Mouse (Mus musculus) embryonic facial prominence, embryonic 10.5 days (tissue): ENCODE measurements around the gene Tlk2. TPM values are rescaled to one million over a fixed set of nuclear protein-coding genes. Genes with fewer than 3 reads are reported as not detected.

Source experiments
- DNase-seq: peaks from one replicate; pipeline ENCODE4 v3.0.0-alpha.2; 2017; ENCODE audit warnings: low spot score
- H3K27ac ChIP-seq: fragments of 300-500 bp; sonication (generic); replicated peaks from 2 replicates; pipeline ENCODE4 v1.5.1; 2016; ENCODE audit warnings: mild to moderate bottlenecking
- H3K27me3 ChIP-seq: fragments of 300-500 bp; sonication (generic); replicated peaks from 2 replicates; pipeline ENCODE4 v1.6.1; 2016; ENCODE audit warnings: low read depth, mild to moderate bottlenecking; ENCODE audit not compliant: poor library complexity, severe bottlenecking
- H3K36me3 ChIP-seq: fragments of 300-500 bp; sonication (generic); replicated peaks from 2 replicates; pipeline ENCODE4 v1.6.1; 2016; ENCODE audit warnings: mild to moderate bottlenecking, moderate library complexity
- H3K4me1 ChIP-seq: fragments of 300-500 bp; sonication (generic); 2 replicates; pipeline ENCODE4 v1.6.1; 2016
- H3K4me3 ChIP-seq: fragments of 300-500 bp; sonication (generic); 2 replicates; pipeline ENCODE4 v1.5.1; 2016; ENCODE audit warnings: mild to moderate bottlenecking, moderate library complexity
- H3K9me3 ChIP-seq: fragments of 300-500 bp; sonication (generic); 2 replicates; pipeline ENCODE4 v1.6.1; 2016; ENCODE audit warnings: mild to moderate bottlenecking
- WGBS: fragments of 180-500 bp; shearing (Covaris S2); methylation state at CpG from one replicate; pipeline ENCODE4 v1.1.7; 2016; 5-methylcytosine and 5-hydroxymethylcytosine counted together
- polyA plus RNA-seq: library from polyadenylated mRNA; unstranded; fragments of >200 nt; fragmentation: Nextera tagmentation; extraction: Ambion mirVana; gene quantifications from 2 replicates; pipeline ENCODE4 v1.2.1, GENCODE M21; 2016

Tlk2 gene
- polyA plus RNA-seq, 1 experiment from 2014 or later = 23.5 TPM

DNA sequence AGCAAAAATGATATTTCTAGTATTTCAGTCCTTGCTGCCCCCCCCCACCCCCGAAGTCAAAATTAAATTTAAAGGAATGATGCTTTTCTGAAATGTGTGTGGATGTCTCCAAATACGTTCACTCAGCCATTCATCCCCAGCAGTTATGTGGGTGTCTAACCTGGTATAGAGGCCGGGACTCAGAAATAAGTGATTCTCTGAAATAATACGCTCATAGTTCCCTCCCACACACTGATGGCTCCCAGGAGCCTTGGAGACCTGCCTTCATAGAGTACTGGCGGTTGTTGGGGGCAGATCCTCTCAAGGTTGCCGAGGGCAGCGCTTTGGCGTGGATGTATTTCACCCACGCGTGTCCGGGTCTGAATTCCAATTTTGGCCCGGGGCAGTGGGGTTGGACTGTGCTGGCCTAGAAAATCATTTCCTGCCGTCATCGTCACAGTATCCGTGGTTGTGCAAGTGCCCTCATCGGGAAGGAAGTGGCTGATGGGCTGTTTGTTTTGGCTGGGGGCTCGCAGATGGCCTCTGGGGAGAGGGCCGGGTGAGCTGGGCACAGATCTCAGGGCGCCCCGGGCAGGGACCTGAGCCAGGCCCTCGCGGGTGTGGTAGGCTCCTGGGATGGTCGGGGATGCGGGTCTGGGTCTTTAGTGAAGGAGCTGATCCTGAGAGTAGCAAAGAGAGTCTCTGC, 132.8 kb downstream of the Tlk2 start:
- 38% methylated on average over 24 of the region's 24 CpGs for WGBS

DNA sequence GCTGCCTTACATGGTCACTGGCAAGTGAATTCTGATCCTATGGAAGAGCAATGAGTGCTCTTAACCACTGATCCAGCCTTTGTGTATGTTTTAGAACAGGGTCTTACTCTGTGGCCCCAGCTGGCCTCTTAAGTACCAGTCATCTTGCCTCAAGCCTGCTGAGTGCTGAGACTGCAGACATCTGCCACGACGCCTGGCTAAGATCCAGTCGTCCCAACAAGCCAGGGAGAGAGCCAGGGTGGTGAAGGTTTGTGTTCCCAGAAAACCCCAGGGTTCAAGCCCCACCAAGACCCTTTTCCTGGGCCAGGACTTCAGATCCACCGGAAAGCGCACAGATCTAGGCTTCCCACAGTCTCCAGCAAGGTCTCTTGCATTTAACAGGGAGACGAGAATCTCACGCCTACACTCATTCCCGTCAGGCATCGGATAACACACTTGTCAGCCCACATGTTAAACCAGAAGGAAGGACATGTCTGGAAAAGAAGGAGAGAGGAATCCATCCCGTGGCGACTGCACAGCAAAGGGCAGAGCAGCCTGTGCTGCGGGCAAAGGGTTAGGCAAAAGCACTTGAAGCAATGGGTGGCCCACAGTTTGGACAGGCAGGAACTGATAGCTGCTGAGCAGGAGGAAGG, 133.8 kb downstream of the Tlk2 start:
- Histone ChIP-seq H3K27ac (peak overlapping the region; percentile 80), H3K9me3 (no peaks in the 10 kb centered on the region), H3K4me1 (peaks cover 69% of the 10 kb centered on the region), H3K4me3 (peak overlapping the region; percentile 27; the same call in 1 of the 2 replicates), H3K36me3 (peaks cover 43% of the 10 kb centered on the region), H3K27me3 (no peaks in the 10 kb centered on the region)
- 38% methylated on average over 12 of the region's 12 CpGs for WGBS
- peak; percentile 30 for DNase-seq

More for the DNA sequence above, 132.8 kb downstream of the Tlk2 start:
- Histone ChIP-seq H3K27ac (peak overlapping the region; percentile 80), H3K27me3 (no peaks in the 10 kb centered on the region), H3K4me1 (peaks cover 74% of the 10 kb centered on the region), H3K4me3 (peak overlapping the region; percentile 33), H3K36me3 (peaks cover 44% of the 10 kb centered on the region), H3K9me3 (no peaks in the 10 kb centered on the region)
- DNase-seq = peak; percentile 39

DNA sequence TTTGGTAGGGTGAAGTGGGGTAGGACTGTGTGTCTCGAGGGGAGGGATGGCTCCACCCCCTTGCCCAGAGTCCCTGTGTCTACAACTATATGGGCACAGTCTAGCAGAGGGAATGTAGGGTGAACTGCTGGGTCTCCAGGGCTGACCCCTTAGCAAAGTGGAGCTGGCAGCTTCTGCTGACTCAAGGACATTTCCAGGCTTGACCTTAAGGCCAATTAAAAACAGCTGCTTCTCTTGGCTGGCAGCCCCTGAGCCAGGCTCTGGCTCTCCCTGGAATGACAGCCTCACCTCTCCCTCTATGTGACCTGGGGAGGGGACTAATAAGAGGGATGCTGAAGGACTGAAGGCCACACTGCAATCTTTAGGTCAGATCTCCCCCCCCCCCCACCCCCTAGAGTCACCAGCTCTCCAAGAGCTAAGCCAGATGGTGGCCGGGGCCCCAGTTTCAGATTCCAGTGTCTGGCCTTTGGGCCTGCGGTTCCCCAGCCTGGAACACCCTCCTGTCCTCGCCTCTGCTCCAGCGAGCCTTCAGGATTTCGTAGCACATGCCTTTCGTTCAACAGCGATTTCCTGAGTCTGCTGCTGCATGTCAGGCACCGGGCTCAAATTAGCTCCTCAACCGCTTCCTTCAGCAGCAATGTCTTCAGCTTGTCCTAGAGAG, 134.5 kb downstream of the Tlk2 start:
- Histone ChIP-seq H3K27me3 (no peaks in the 10 kb centered on the region), H3K36me3 (peaks cover 42% of the 10 kb centered on the region), H3K4me1 (peaks cover 69% of the 10 kb centered on the region), H3K9me3 (no peaks in the 10 kb centered on the region), H3K27ac (peak overlapping the region; percentile 80), H3K4me3 (peak overlapping the region; percentile 27)
- 19% methylated on average over 10 of the region's 10 CpGs for WGBS
- DNase-seq = peak; percentile 85

DNA sequence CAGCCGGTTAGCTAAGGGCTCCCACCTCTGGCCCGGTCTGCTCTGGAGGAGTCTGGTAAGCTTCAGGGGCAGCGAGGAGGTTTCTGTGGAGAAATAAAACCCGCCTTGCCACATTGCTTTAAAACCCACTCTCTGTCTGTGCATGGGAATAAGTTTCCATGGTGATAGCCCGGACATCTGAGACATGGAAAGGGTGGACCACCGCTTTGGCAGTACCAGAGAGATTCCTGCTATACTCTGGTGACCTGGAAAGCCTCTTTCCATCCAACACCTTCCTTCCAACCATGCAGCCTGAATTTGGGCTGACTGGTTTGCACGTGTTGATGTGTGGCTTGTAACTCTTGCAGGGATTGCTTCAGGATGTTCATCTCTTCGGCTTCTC, 135.0 kb downstream of the Tlk2 start:
- Histone ChIP-seq H3K27me3 (no peaks in the 10 kb centered on the region), H3K36me3 (peaks cover 41% of the 10 kb centered on the region), H3K4me1 (peaks cover 65% of the 10 kb centered on the region), H3K4me3 (peak overlapping the region; percentile 35), H3K27ac (peak overlapping the region; percentile 80), H3K9me3 (no peaks in the 10 kb centered on the region)
- 32% methylated on average over 8 of the region's 8 CpGs for WGBS
- no peak for DNase-seq

DNA sequence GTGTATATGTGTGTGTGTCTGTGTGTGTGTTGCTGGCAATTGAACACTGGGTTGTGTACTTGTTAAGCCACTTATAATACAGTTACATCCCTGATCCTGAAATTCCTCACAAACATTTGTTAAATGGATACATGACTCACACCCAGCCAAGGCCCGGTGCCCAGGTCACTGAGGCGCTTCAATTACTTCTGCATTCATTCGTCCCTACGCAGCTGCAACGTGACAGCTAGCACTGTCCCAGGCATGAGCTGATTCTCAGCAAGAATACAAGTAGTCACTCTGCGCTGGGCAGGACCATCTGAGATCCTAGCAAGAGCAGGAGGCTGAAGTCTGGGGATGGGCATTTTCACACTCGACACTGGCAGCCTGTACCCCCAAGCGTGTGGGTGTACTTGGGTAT, 136.7 kb downstream of the Tlk2 start:
- H3K4me1 ChIP-seq = peaks cover 59% of the 10 kb centered on the region
- no peak for DNase-seq

DNA sequence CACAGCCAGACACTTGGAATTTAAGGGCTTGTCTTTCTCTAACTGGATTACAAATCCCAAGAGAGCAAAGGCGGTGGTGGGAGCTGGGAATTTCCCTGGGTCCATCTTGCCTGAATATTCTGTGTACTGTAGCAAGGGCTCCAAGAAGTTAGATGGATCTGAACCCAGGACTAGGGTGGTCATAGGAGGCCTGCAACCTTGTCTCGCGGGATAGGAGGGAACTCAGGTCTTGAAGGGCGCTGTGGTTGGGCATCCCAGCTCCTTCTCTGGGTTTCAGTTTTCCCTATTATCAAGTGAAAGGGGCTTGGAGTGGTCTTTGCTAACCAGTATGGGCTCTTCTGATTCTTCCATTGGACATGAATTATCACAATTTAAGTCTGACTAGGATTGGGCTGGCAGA, 137.5 kb downstream of the Tlk2 start:
- no peak for DNase-seq
- Histone ChIP-seq H3K27ac (no peak overlapping the region; the same call in 1 of the 2 replicates), H3K36me3 (peaks cover 45% of the 10 kb centered on the region), H3K9me3 (no peaks in the 10 kb centered on the region), H3K27me3 (no peaks in the 10 kb centered on the region), H3K4me1 (peaks cover 51% of the 10 kb centered on the region), H3K4me3 (no peak overlapping the region)
- WGBS = 94% methylated on average over 4 of the region's 4 CpGs

More for the DNA sequence above, 136.7 kb downstream of the Tlk2 start:
- Histone ChIP-seq H3K9me3 (no peaks in the 10 kb centered on the region), H3K36me3 (peaks cover 37% of the 10 kb centered on the region), H3K4me3 (no peak overlapping the region), H3K27me3 (no peaks in the 10 kb centered on the region), H3K27ac (no peak overlapping the region; the same call in 1 of the 2 replicates)
- 83% methylated on average over 8 of the region's 8 CpGs for WGBS

DNA sequence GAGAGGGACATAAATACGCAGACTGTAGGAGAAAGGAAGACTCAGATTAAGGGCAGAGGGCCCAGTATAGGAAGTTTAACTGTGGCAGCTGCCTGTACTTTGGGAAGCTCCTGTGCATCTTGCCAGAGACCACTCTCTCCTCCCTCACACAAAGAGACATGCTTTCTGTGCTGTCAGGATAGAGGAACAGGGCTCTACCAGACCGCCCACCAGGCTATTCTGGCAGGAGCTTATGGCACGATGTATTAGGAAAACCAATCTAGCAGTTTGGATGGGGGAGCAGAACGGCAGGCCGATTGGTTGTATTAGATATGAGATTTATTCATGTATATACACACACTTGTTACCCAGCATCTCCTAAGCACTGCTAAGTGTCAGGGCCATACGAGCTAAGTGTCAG, 139.2 kb downstream of the Tlk2 start:
- WGBS = 93% methylated on average over 6 of the region's 6 CpGs
- Histone ChIP-seq H3K9me3 (no peaks in the 10 kb centered on the region), H3K27ac (no peak overlapping the region), H3K36me3 (peaks cover 46% of the 10 kb centered on the region), H3K4me1 (peaks cover 35% of the 10 kb centered on the region), H3K27me3 (no peaks in the 10 kb centered on the region), H3K4me3 (no peak overlapping the region)
- no peak for DNase-seq

DNA sequence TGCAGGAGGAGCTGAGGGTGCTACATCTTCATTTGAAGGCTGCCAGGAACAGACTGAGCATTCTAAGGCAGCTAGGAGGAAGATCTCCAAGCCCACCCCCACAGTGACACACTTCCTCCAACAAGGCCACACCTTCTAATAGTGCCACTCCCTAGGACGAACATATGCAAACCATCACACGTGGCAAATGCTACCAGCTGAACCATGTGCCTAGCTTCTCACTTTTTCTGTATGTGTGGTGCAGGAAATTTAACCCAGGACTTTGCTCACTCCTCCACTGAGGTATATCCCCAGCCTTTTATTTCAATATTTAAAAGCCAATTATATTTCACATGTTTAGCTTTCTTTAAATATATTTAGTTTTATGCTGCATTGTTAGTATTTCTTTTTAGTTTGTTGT, 142.5 kb downstream of the Tlk2 start:
- no peak for DNase-seq
- Histone ChIP-seq H3K27me3 (no peaks in the 10 kb centered on the region), H3K9me3 (no peaks in the 10 kb centered on the region), H3K4me1 (peaks cover 2% of the 10 kb centered on the region), H3K4me3 (no peak overlapping the region), H3K36me3 (peaks cover 45% of the 10 kb centered on the region), H3K27ac (no peak overlapping the region)
- WGBS = 71% methylated on average over 2 of the region's 2 CpGs

DNA sequence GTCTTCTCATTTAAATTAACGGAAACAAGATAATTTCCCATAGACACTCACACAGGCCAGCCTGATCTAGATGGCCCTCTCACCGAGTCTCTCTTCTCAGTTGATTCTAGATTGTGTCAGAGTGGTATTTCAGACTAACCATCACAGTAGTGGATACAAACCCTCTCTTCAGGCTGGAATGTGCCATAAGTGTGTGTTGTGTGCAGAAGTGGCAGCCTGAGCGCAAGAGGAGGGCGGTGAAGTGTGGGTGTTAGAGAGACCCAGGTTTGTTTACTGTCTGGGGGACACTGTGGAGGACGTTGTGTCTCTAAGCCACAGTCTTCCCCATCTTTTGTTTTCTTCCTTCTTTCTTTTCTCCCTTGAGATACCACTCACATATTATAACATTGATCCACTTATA, 144.9 kb downstream of the Tlk2 start:
- no peak for DNase-seq
- H3K9me3 ChIP-seq = no peaks in the 10 kb centered on the region
- H3K27me3 ChIP-seq = no peaks in the 10 kb centered on the region
- WGBS = 82% methylated on average over 5 of the region's 5 CpGs
- H3K36me3 ChIP-seq = peaks cover 56% of the 10 kb centered on the region
- no peak overlapping the region for H3K27ac ChIP-seq
- peaks cover 6% of the 10 kb centered on the region for H3K4me1 ChIP-seq
- H3K4me3 ChIP-seq = no peak overlapping the region

DNA sequence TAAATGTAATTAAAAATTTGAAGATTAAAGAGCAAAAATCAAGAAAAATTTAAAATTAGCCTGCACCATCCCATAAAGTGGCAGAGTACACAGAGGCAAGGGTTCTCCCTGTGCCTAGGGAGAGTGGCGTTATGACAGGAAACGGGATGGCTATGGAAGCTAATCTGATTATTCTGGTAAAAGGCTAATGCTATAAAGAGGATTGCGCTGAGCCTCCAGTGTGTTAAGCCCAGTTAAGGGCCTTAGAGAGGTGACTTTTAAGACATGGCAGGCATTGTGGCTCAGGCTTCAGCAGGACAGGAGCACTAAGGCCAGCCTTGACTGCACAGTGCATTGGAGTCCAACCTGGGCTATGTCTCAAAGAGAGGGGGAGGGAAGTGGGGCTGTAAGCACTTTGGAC, 148.5 kb downstream of the Tlk2 start:
- no peak for DNase-seq
- Histone ChIP-seq H3K27ac (no peak overlapping the region), H3K36me3 (peaks cover 70% of the 10 kb centered on the region), H3K9me3 (no peaks in the 10 kb centered on the region), H3K4me3 (no peak overlapping the region), H3K27me3 (no peaks in the 10 kb centered on the region), H3K4me1 (peaks cover 21% of the 10 kb centered on the region)
- 86% methylated on average over 3 of the region's 3 CpGs for WGBS

DNA sequence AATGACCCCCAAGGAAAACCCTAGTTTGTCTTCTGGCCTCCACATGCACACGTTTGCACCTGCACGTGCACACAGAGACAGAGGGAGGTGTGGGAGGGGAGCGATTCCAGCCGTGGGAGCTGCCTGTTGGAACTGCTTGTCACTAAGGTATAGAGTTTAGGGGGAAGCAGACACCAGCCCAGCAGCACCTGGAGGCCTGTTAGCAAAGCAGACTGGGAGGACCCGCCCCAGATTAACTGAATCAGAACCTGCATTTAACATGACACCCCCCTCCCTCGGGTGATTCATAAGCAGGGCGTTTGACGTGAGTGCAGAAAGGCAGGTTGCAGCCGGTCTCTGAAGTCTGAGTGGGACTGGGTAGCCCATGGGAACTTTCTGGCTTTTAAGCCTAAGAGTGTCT, 151.4 kb downstream of the Tlk2 start:
- Histone ChIP-seq H3K4me1 (peaks cover 21% of the 10 kb centered on the region), H3K4me3 (no peak overlapping the region), H3K9me3 (no peaks in the 10 kb centered on the region), H3K36me3 (peaks cover 96% of the 10 kb centered on the region), H3K27ac (no peak overlapping the region), H3K27me3 (no peaks in the 10 kb centered on the region)
- 73% methylated on average over 9 of the region's 9 CpGs for WGBS
- DNase-seq = no peak

DNA sequence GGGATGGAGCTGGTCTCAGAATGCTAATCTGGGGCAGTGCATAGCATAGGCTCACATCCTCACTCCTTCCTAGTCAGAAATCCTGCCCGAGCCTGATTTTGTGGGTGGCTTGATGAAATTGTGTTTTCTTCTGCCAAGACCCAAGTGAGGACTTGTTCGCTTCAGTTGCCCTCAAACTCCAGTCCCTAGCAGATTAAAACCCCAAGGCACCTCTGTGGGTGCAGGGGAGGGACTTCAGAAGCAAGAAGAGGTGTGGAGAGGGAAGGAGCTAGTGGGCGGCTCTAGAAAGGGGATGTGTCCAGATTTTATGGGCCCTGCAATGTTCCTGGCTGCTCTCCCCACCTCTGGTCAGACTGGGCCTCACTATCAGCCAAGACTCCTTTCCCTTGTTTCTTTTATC, 152.5 kb downstream of the Tlk2 start:
- 85% methylated on average over 3 of the region's 3 CpGs for WGBS
- H3K4me3 ChIP-seq = no peak overlapping the region
- H3K9me3 ChIP-seq = no peaks in the 10 kb centered on the region
- DNase-seq = no peak
- H3K27me3 ChIP-seq = no peaks in the 10 kb centered on the region
- peaks cover 21% of the 10 kb centered on the region for H3K4me1 ChIP-seq
- no peak overlapping the region for H3K27ac ChIP-seq
- H3K36me3 ChIP-seq = peaks cover 94% of the 10 kb centered on the region

DNA sequence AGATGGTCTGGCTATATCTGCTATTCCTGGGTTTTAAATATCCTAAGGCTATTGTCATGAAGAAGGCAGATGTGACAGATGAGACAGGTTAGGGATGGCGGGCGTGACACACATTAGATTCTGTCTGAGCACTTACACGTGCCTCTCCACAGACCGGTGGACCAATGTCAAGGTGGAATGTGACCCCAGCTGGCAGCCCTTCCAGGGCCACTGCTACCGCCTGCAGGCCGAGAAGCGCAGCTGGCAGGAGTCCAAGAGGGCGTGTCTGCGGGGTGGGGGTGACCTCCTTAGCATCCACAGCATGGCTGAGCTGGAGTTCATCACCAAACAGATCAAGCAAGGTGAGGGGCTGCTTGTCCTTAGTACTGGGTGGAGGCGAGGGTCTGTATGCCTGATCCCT, 153.1 kb downstream of the Tlk2 start:
- Histone ChIP-seq H3K27me3 (no peaks in the 10 kb centered on the region), H3K36me3 (peaks cover 94% of the 10 kb centered on the region), H3K4me1 (peaks cover 21% of the 10 kb centered on the region), H3K27ac (no peak overlapping the region), H3K9me3 (no peaks in the 10 kb centered on the region), H3K4me3 (no peak overlapping the region)
- peak; percentile 54 for DNase-seq
- WGBS = 56% methylated on average over 10 of the region's 10 CpGs
